Mouse (Mus musculus): ENCODE measurements around the gene Olfr1415. TPM values are rescaled to one million over a fixed set of nuclear protein-coding genes. Genes with fewer than 3 reads are reported as not detected.

Gene Olfr1415
- not detected for polyA plus RNA-seq (2014; fragmentation: Illumina TruSeq; extraction: RNeasy Lipid Tissue Mini Kit (QIAGEN cat#74804); ENCODE audit: low read depth, low replicate concordance)

DNA sequence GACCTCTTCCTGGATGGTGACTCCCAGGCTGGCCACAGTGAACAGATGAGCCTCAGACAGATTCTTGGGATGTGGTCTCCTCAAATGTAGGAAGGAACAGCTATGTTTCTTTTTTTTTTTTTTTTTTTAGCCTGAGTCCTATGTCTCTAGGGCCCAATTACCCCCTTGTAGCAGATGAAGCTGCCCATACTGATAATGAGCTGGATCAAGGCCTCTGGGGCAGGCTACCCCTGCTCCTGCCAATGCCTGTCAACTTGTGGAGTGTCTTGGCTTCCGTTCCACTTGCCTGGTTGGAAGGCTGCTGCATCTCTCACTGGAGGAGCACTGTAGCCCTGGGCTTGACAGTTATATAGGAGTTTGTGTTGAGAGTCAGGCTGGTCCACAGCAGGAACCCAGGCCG is at the start of gene Olfr1415:
Gene Olfr1415 (minus strand): TSS at position 101 of the 400 bp plus-strand sequence.

DNA sequence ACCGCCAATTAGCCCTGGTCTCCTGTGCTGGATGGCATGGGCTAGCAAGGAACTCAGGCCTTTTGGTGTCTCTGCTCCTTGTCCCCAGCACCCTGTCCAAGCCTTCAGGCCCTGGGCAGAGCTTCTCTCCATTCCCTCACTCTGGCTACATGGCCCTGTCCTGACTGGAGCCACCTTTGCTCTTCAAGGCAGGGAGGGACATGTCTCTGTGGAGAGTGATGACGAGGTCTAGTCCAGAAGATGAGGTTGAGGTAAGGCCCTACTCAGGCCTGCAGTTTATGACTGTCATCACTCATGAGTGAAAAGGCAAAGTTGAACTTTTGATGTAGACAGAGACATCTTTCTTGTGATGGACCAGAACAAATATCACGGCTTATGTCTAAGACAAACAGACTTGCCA is 22.7 kb upstream of the Olfr1415 start, which contains the start of gene Olfr1414:
Gene Olfr1414 (minus strand): TSS at position 101 of the 400 bp plus-strand sequence.

DNA sequence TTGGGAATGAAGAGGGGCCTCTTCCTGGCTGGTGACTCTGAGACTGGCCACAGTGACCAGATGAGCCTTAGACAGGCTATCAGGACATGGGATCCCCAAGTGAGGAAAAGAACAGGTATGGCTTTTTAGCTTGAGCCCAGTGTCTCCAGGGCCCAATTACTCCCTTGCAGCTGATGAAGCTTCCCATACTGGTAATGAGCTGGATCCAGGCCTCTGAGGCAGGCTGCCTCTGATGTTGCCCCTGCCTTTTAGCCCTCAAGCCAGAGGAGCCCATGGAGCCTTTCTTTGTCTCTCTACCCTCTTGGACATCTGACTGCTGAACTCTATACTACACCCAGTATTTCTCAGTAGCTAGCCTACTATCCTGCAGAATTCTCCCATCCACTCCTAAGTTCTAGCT is 10.9 kb downstream of the Olfr1415 start, which contains the start of gene Olfr1416:
Gene Olfr1416 (minus strand): TSS at position 101 of the 400 bp plus-strand sequence.

DNA sequence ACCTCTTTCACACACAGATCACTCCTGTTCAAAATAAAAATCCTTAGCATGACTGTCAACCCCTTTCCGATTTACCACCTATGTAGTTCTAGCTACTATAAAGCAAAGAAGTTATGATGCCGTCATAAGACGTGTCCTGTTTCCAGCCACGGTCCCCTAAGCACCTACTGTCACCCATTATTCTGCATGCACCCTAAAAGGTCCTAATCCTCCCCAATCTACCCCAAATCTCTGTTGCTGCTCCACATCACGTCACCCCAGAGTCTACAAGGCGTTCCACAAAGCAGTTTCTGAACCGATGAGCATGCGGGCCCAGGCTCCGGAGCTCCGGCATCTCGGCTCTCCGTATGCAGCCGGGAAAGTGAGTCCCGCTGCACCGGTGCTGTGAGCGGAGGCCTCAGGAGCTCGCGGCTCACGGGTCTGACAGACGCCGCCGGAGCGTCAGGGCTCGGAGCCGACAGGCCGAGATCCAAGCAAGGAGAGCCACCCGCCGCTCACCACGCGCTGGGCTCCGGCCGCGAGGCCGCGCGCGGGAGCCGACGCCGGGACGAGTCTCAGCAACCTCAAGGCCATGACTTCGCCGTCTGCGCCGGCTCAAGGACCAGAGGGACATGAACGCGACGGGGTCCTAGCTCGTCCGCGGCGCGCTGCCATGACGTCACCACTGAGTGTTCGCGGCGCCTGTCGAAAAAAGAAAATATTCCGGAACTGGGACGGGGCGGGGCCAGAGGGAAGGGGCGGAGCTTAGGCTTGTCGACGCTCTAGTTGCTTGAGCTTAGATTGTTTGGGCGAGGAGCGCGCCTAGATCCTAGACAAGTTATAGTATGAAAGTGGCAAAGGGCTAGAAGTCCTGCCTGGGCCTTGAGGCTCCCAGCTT is 22.5 kb downstream of the Olfr1415 start, which contains the start of gene Ndufa10:
Gene Ndufa10 (minus strand): TSS at position 696 of the 877 bp plus-strand sequence.

Other genes starting within 250 kb of the Olfr1415 start
- 46.3 TPM for gene Ndufa10, start 22.2 kb downstream of the Olfr1415 start, polyA plus RNA-seq (2014; fragmentation: Illumina TruSeq; extraction: RNeasy Lipid Tissue Mini Kit (QIAGEN cat#74804); ENCODE audit: low read depth, low replicate concordance)
- gene Olfr1416, start 11.0 kb downstream of the Olfr1415 start, polyA plus RNA-seq (2014; fragmentation: Illumina TruSeq; extraction: RNeasy Lipid Tissue Mini Kit (QIAGEN cat#74804); ENCODE audit: low read depth, low replicate concordance), result not detected
- not detected for gene Olfr1414, start 22.6 kb upstream of the Olfr1415 start, polyA plus RNA-seq (2014; fragmentation: Illumina TruSeq; extraction: RNeasy Lipid Tissue Mini Kit (QIAGEN cat#74804); ENCODE audit: low read depth, low replicate concordance)
- gene Olfr1413, start 75.2 kb upstream of the Olfr1415 start, polyA plus RNA-seq (2014; fragmentation: Illumina TruSeq; extraction: RNeasy Lipid Tissue Mini Kit (QIAGEN cat#74804); ENCODE audit: low read depth, low replicate concordance), result not detected
- gene Olfr1412, start 89.7 kb upstream of the Olfr1415 start, polyA plus RNA-seq (2014; fragmentation: Illumina TruSeq; extraction: RNeasy Lipid Tissue Mini Kit (QIAGEN cat#74804); ENCODE audit: low read depth, low replicate concordance), result not detected
- not detected for gene Olfr1411, start 98.3 kb upstream of the Olfr1415 start, polyA plus RNA-seq (2014; fragmentation: Illumina TruSeq; extraction: RNeasy Lipid Tissue Mini Kit (QIAGEN cat#74804); ENCODE audit: low read depth, low replicate concordance)
- gene Olfr1410, start 109.7 kb upstream of the Olfr1415 start, polyA plus RNA-seq (2014; fragmentation: Illumina TruSeq; extraction: RNeasy Lipid Tissue Mini Kit (QIAGEN cat#74804); ENCODE audit: low read depth, low replicate concordance), result 0.03 TPM
- gene Olfr12, start 121.7 kb upstream of the Olfr1415 start, polyA plus RNA-seq (2014; fragmentation: Illumina TruSeq; extraction: RNeasy Lipid Tissue Mini Kit (QIAGEN cat#74804); ENCODE audit: low read depth, low replicate concordance), result not detected
- 116 TPM for gene Cops9, start 145.9 kb upstream of the Olfr1415 start, polyA plus RNA-seq (2014; fragmentation: Illumina TruSeq; extraction: RNeasy Lipid Tissue Mini Kit (QIAGEN cat#74804); ENCODE audit: low read depth, low replicate concordance)
- gene Otos, start 152.7 kb upstream of the Olfr1415 start, polyA plus RNA-seq (2014; fragmentation: Illumina TruSeq; extraction: RNeasy Lipid Tissue Mini Kit (QIAGEN cat#74804); ENCODE audit: low read depth, low replicate concordance), result not detected

All from testis, adult 10 weeks (tissue).